Mouse (Mus musculus) embryo, embryonic 11 days (tissue): Measurements from ENCODE around the gene Kif26a.

Experiments
- DNase-seq: peaks from one replicate; pipeline ENCODE4 v3.0.0-alpha.2; 2015

The Kif26a gene

GRCm38 (mm10) chr12:112130957-112131356, 15.1 kb upstream of the Kif26a start:
- no peak for DNase-seq

GRCm38 (mm10) chr12:112140231-112140630, 5.8 kb upstream of the Kif26a start:
- DNase-seq = peak; percentile 82

GRCm38 (mm10) chr12:112140745-112141144, 5.3 kb upstream of the Kif26a start:
- DNase-seq = no peak

- peak; percentile 82 for DNase-seq
Observed at GRCm38 (mm10) chr12:112141300-112141699, 4.7 kb upstream of the Kif26a start.

- DNase-seq = peak; percentile 74
Observed at GRCm38 (mm10) chr12:112143116-112143832, 2.7 kb upstream of the Kif26a start.

- no peak for DNase-seq
Observed at GRCm38 (mm10) chr12:112143833-112144201, 2.2 kb upstream of the Kif26a start.

- no peak for DNase-seq
Observed at GRCm38 (mm10) chr12:112144377-112145115, 1.5 kb upstream of the Kif26a start.

GRCm38 (mm10) chr12:112145211-112145874, 665 bp upstream of the Kif26a start:
- DNase-seq = peak; percentile 93

- DNase-seq = no peak
Observed at GRCm38 (mm10) chr12:112147365-112147764, 1.4 kb downstream of the Kif26a start.

- DNase-seq = no peak
Observed at GRCm38 (mm10) chr12:112150011-112150410, 4.0 kb downstream of the Kif26a start.

GRCm38 (mm10) chr12:112151244-112151979, 5.4 kb downstream of the Kif26a start:
- DNase-seq = peak; percentile 60

- peak; percentile 64 for DNase-seq
Observed at GRCm38 (mm10) chr12:112151980-112152362, 6.0 kb downstream of the Kif26a start.

- DNase-seq = no peak
Observed at GRCm38 (mm10) chr12:112153597-112153996, 7.6 kb downstream of the Kif26a start.

- peak; percentile 44 for DNase-seq
Observed at GRCm38 (mm10) chr12:112154476-112154875, 8.5 kb downstream of the Kif26a start.

- peak; percentile 40 for DNase-seq
Observed at GRCm38 (mm10) chr12:112155218-112156051, 9.4 kb downstream of the Kif26a start.

GRCm38 (mm10) chr12:112156804-112157203, 10.8 kb downstream of the Kif26a start:
- DNase-seq = no peak

- no peak for DNase-seq
Observed at GRCm38 (mm10) chr12:112158246-112158645, 12.2 kb downstream of the Kif26a start.

- DNase-seq = no peak
Observed at GRCm38 (mm10) chr12:112158784-112159183, 12.8 kb downstream of the Kif26a start.

GRCm38 (mm10) chr12:112163981-112164839, 18.2 kb downstream of the Kif26a start:
- DNase-seq = peak; percentile 66

GRCm38 (mm10) chr12:112164840-112165219, 18.8 kb downstream of the Kif26a start:
- DNase-seq = no peak

- DNase-seq = no peak
Observed at GRCm38 (mm10) chr12:112169240-112169639, 23.2 kb downstream of the Kif26a start.
